Mouse (Mus musculus): ENCODE measurements around the gene Rftn1.

Gene Rftn1

GRCm38 (mm10) chr17:50089725-50090124, 100.7 kb downstream of the Rftn1 start:
- no peak for DNase-seq

GRCm38 (mm10) chr17:50088054-50088453, 102.4 kb downstream of the Rftn1 start:
- no peak for DNase-seq

- DNase-seq, result no peak
Observed at GRCm38 (mm10) chr17:50086887-50087286, 103.6 kb downstream of the Rftn1 start.

GRCm38 (mm10) chr17:50084721-50085120, 105.8 kb downstream of the Rftn1 start:
- DNase-seq, result no peak

- no peak for DNase-seq
Observed at GRCm38 (mm10) chr17:50083937-50084336, 106.5 kb downstream of the Rftn1 start.

- no peak for DNase-seq
Observed at GRCm38 (mm10) chr17:50082947-50083346, 107.5 kb downstream of the Rftn1 start.

GRCm38 (mm10) chr17:50081647-50082046, 108.8 kb downstream of the Rftn1 start:
- DNase-seq, result no peak

- DNase-seq, result no peak
Observed at GRCm38 (mm10) chr17:50080991-50081390, 109.5 kb downstream of the Rftn1 start.

GRCm38 (mm10) chr17:50078749-50079148, 111.7 kb downstream of the Rftn1 start:
- DNase-seq, result no peak

GRCm38 (mm10) chr17:50072982-50073965, 117.2 kb downstream of the Rftn1 start:
- no peak for DNase-seq

- peak; percentile 63 for DNase-seq
Observed at GRCm38 (mm10) chr17:50071602-50071988, 118.9 kb downstream of the Rftn1 start.

- peak; percentile 49 for DNase-seq
Observed at GRCm38 (mm10) chr17:50070822-50071601, 119.5 kb downstream of the Rftn1 start.

GRCm38 (mm10) chr17:50069897-50070636, 120.4 kb downstream of the Rftn1 start:
- peak; percentile 71 for DNase-seq

- no peak for DNase-seq
Observed at GRCm38 (mm10) chr17:50069205-50069604, 121.3 kb downstream of the Rftn1 start.

GRCm38 (mm10) chr17:50068681-50069138, 121.8 kb downstream of the Rftn1 start:
- peak; percentile 15 for DNase-seq

- no peak for DNase-seq
Observed at GRCm38 (mm10) chr17:50067774-50068680, 122.4 kb downstream of the Rftn1 start.

- no peak for DNase-seq
Observed at GRCm38 (mm10) chr17:50066822-50067713, 123.4 kb downstream of the Rftn1 start.

GRCm38 (mm10) chr17:50063832-50064627, 126.4 kb downstream of the Rftn1 start:
- no peak for DNase-seq

GRCm38 (mm10) chr17:50062649-50063048, 127.8 kb downstream of the Rftn1 start:
- no peak for DNase-seq

- no peak for DNase-seq
Observed at GRCm38 (mm10) chr17:50061446-50061845, 129.0 kb downstream of the Rftn1 start.

Data from liver (tissue).